Mouse (Mus musculus): ENCODE data around the gene Slc25a23. TPM values are rescaled to one million over a fixed set of nuclear protein-coding genes. Genes with fewer than 3 reads are reported as not detected.

Gene Slc25a23
- total RNA-seq (2021), result 100 to 1,000 TPM; 363 to 374 TPM

DNA sequence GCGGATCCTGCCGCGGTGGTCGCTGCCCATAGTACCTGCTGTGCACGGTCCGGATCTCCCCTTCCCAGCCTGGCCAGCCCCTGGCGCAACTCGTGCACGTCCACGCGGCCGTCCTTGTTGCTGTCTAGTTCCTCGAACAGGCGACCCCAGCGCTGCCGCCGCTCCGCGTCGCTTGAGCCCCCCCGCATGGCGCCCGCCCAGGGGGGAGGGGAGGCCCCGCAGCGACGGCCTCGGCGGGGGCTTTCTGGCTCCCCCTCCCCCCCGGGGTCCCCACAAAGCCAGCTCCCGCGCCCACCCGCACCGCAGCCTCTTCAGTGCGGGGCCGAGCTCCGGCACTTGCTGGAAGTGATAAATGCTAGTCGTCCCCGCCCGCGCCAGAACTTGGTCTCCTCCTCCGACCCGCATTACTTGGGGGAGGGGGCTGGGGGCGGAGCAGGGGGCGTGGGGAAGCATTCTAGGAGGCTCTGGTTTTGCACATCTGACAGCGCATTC lies at the start of gene Slc25a23:
Gene Slc25a23 (minus strand): TSS at position 378 of the 492 bp plus-strand sequence.
- peak; percentile 73 to 77 for DNase-seq

DNA sequence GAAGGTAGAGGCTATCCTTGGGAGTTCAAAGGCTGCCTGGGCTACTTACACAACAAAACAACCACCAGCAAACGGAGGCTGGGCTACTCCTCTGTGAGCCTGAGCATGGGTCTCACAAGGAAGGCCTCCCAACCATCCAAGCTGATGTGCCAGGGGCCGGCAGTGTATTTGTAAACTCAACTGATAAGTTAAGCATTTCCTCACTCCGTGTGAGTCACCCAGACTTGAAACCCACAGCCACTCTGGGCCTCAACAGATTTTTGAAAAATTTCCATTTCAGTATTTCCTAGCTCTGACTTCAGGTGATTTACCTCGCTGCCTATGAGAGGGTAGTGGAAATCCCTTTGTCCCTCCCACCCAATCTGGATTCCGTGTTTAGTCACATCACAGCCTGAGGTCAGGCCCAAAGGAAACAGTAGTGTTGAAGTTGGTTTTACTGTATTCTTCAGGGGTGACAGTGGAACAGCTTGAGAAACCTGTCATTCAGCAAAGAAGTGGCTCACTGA lies 49.1 kb upstream of the Slc25a23 start:
- no peak for DNase-seq

DNA sequence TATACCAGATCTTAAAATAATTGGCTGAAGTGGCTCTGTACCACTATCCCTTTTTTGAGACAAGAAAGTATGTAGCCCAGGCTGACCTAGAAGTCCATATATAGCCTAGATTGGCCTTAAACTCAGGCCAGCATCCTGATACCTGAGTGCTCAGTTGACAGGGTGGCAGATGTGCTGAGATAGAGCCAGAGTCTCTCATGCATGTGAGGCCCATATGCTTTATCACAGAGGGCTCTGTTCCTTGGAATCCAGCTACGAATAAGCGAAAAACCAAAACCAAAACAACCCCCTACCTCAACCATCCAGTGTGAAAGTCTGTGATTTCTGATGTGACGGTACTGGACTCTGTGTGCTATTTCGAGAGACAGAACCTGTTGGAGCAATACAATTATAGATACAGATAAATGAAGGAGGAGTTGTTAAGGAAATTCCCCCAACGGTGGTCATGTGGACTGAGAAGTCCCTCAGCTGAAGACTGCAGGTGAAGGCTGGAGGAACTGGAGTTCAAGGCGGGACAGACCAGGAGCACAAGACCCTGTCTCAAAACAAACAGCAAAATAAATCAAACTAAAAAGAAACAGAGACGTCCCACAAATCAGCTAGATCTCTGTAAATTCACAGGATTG lies 48.5 kb upstream of the Slc25a23 start:
- DNase-seq, result no peak

DNA sequence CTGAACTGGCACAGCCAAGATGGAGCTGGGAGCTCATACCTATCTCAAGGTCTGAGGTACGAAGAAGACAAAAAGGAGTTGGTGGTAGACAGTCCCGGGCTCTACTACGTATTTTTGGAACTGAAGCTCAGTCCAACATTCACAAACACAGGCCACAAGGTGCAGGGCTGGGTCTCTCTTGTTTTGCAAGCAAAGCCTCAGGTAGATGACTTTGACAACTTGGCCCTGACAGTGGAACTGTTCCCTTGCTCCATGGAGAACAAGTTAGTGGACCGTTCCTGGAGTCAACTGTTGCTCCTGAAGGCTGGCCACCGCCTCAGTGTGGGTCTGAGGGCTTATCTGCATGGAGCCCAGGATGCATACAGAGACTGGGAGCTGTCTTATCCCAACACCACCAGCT lies 47.4 kb upstream of the Slc25a23 start:
- DNase-seq, result no peak

DNA sequence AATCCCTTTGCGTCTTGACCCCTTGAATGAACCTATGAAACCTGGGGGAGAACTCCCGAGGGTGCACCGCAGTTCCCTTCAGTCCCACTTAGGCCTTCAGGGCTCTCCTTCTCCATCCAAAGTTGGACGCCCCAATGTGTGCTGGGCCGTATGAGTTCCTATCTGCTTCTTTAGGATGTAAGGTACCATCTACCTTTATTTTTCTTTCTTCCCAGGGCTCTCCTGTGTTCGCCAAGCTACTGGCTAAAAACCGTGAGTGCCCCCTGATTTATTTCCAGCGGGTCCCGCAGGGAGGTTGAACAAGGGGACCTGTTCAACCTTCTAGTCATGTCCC lies 46.3 kb upstream of the Slc25a23 start:
- no peak for DNase-seq

DNA sequence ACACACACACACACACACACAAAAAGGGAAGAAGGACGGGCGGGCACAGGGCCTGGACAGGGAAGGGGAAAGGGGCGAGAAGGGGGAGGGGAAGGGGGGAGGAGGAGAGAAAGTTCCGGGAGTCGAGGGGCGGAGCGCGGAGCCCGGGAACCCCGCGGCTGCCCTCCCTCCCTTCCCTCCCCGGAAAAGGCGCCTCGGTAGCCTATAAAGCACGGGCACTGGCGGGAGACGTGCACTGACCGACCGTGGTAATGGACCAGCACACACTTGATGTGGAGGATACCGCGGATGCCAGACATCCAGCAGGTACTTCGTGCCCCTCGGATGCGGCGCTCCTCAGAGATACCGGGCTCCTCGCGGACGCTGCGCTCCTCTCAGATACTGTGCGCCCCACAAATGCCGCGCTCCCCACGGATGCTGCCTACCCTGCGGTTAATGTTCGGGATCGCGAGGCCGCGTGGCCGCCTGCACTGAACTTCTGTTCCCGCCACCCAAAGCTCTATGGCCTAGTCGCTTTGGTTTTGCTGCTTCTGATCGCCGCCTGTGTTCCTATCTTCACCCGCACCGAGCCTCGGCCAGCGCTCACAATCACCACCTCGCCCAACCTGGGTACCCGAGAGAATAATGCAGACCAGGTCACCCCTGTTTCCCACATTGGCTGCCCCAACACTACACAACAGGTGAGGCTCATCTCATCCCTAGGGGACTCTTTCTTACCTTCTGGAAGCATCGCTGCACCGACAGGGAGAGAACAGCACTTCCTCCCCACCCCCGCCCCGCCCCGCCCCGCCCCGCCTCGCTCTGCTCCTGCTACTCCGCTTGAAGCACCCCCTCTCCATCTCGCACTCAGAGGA lies 45.7 kb upstream of the Slc25a23 start, which contains the start of gene Tnfsf9:
Gene Tnfsf9 (plus strand): TSS at position 145 of the 854 bp plus-strand sequence.
- peak in 1 of 2 experiments; percentile 23 for DNase-seq

DNA sequence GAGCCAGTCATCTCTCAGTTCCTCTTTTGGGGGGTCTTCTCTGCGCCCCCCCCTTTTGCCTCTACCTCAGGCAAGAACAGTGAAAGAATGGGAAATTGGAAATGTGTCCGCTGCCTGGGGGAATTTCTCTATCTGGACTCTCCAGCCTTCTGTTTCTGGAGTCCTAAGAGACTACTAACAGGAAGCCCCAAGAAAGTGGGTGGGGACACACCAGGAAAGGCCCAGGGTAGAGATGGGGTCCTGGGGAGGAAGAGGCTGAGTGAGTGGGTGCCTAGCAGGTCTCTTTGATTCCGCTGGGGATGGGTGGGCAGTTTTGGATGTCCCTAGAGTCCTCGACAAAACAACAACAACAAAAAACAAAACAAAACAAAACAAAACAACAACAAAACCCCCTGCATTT lies 44.8 kb upstream of the Slc25a23 start:
- no peak for DNase-seq

DNA sequence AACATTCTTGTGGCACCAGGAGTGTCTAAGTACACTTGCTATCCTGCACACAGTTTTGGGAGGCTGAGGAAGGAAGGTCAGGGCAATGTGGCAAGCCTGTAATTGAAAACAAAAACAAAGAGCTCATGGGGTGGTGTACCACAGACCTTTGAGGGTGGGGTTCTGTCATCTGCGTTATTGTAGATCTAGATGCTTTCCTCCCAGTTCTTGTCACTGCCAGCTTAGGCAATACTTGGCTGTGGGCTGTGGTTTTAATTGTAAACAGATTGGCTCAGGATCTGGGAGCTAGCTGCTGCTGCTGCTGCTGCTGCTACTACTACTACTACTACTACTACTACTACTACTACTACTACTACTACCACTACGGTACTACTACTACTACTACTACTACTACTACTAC lies 42.6 kb upstream of the Slc25a23 start:
- DNase-seq, result no peak

DNA sequence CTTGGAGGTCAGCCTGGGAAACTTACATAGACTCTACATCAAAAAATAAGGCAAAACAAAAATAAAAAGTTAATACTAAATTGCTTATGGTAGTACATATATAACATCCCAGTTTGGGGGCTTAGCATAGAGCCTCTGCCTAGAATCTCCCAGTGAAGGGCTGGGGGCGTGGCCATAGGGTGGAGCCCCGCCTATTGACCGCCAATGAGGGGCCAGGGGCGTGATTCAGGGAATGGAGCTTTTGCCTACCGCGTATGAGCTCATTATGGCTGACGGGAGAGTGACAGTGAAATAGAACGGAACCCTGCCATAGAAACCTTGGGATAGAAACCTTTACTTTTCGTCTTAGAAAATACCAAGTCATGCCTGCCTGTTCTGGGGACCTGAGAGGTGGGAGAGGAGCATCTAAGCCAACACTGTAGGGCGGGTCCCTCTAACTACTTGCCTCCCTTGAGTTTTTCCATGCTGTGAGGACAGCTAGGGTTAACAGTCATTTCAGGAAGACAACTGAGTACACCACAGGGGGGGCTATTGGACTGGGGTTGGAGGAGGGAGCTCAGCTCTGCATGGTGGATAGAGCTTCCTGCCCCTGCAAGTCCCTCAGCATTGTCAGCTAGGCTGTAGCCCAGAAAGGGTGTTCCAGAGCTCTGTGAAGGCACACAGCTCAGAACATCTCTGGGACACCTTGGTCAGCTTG lies 40.1 kb upstream of the Slc25a23 start:
- DNase-seq, result no peak

DNA sequence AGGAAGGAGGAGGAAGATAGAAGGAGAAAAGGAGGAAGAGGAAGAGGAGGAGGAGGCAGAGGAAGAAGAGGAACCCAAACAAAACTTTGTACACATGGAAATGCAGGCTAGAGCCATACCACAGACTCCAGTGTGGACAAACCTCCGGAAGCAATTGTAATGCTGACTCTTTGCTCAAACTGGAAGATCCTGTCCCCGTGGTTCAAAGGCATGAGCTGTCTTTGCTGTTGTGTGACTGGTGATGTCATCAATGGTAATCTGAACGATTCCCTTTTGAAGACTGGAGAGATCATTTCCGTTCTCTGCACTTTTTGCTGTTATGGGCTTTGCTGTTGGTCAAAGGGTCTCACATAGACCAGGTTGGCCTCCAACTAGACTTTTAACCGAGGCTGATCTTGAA lies 38.7 kb upstream of the Slc25a23 start:
- DNase-seq, result no peak

DNA sequence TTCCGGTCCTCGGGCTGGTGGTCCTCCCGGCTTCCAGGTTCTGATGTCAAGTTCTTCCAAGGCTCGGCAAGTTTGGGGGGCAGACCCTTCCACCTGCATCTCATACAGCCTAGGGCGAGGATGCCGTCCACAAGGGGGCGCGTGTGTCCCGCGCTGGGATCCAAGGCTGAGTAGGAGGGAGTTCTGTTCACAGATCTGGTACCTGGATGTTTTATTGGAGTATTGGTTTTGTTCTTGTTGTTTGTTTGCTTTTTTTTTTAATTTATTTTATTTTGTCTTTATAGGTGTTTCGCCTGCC lies 36.9 kb upstream of the Slc25a23 start:
- peak; percentile 83 to 85 for DNase-seq

DNA sequence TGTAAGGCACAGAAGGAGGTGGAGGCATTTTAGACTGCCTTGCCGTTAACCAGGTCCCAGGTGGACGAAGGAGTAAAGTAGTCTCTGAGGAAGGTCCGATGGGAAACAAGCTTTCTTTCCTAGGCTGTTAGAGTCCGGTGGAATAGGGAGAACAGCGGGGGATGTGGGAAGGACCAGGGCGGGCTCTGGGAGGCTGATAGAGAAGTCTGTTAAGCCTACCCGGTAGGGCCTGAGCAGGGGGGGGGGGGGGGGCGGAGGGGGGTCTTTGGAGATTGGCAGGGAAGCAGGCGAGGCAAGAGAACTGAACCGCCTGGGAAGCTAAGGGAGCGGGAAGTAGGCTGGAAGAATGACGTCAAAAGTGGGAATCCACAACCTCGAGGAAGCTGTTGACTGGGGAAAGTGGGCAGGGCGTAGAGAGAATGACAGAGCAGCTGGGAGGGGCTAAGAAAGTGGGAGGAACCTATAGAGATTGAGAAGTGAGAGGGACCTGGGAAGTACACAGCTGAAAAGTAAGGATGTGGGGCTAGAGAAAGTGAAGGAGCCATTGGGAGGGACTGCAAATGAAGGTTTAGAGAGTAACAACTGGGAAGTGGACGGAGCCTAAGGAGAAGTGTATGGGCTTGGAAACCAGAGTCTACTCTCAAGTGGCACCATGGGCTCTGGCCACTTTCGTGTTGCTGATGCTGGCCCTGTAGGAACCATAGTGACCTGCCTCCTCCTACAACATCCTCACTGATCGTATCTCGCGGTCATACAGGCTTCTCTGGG lies 36.4 kb upstream of the Slc25a23 start:
- DNase-seq, result no peak

DNA sequence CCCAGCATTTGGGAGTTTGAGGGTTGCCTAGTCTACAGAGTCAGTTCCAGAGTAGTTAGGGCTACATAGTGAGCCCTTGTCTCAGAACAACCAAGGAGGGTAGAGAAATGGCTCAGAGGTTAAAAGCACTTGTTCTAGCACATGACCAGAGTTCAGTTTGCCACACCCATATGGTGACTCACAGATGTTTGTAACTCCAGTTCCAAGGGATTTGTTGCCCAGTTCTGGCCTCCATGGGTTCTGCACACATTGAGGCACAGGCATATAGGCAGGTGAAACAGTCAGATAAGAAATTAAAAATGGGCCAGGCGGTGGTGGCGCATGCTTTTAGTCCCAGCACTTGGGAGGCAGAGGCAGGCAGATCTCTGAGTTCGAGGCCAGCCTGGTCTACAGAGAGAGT lies 34.6 kb upstream of the Slc25a23 start:
- no peak for DNase-seq

DNA sequence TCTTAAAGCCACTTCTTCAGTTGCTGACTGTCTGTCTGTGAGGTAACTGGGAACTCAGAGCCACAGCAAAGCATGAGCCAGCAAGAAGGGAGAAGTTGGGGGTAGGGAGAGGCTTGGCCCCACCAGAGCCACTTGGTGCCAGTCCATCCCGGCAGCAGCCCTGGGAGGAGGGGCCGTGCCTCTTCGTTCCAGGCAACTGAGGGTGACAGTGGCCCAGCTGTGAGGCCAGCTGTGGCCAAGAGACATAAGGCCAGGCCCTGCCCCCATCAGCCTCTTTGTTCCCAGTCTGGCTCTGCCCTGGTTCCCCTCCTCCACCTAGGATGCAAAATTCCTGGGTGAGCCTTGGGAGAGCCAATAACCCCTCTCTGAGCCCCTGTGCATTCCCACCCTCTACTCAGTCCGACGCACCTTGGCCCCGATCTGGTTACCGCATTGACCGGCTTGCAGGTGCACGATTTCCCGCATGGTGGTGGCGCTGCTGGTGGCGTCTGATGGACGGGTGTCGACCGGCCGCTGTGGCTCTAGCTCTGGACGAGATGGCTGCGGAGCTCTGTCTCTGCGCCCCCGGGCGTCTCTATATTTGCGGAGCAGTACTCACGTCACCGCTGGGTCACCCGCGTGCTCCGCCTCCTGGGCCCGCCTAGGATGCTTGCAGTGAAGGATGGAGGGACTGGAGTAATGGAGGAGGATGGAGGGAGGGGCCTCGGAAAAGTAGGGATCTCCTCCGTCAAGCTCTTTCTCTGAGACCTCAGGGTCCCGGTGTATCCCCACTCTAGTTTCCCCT lies 27.6 kb upstream of the Slc25a23 start, which contains the start of gene Tubb4a:
Gene Tubb4a (minus strand): TSS at position 734 of the 784 bp plus-strand sequence.
- DNase-seq, result peak; percentile 84 to 86

DNA sequence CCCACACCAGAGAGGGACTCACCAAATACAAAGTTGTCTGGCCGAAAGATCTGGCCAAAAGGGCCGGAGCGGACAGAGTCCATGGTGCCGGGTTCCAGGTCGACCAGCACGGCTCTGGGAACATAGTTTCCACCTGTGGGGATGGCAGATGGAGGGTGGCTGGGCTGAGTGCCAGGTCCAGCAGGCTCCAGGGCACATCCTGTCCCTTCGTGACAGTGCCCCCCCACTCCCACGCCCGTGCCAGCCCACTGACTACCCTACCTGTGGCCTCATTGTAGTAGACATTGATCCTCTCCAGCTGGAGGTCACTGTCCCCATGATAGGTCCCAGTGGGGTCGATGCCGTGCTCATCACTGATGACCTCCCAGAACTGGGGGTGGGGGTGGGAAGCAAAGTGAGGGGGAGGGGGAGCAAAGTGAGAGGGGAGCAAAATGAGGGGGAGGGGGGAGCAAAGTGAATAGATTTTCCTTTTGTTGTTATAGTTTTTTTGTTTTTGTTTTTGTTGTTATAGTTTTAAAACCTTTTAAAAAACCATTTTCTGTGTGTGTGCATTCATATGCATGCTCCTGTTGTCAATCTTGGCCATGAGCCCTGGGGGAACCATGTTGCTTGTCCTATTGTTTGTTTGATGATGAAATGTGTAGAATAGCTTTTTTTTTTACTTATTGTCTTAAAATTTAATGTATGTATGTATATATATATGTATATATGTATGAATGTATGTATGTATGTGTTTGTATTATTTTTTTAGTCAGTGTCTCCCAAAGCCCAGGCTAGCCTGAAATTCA lies 26.5 kb upstream of the Slc25a23 start:
- no peak for DNase-seq

DNA sequence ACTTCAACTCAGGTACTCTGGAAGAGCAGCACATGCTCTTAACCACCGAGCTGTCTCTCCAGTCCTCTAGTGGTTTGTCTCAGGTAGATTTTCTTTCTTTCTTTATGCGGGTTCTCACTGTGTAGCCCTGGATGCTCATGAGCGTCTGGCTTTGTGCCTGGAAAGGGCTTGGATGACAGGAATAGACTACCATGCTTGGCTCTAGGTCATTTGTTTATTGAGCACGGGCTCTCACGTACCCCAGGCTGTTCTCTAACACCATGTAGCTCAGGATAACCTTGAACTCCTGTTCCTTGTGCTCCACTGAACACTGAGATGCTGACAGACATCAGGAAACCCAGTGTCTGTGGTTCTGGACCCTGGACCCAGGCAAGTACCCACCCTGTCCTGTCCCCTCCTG lies 22.8 kb upstream of the Slc25a23 start:
- DNase-seq, result no peak

DNA sequence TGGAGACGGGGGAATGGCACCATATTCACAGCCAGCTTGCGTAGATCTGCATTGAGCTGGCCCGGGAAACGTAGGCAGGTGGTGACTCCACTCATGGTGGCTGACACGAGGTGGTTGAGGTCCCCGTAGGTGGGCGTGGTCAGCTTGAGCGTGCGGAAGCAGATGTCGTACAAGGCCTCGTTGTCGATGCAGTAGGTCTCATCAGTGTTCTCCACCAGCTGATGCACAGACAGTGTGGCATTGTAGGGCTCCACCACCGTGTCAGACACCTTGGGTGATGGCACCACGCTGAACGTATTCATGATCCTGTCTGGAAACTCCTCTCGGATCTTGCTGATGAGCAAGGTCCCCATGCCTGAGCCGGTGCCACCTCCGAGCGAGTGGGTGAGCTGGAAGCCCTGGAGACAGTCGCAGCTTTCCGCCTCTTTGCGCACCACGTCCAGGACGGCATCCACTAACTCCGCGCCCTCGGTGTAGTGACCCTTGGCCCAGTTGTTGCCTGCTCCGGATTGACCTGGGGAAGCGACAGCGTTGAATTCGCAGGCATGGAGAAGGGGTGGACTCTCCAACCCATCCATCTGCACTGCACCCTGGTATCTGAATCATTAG lies 21.7 kb upstream of the Slc25a23 start:
- no peak for DNase-seq

DNA sequence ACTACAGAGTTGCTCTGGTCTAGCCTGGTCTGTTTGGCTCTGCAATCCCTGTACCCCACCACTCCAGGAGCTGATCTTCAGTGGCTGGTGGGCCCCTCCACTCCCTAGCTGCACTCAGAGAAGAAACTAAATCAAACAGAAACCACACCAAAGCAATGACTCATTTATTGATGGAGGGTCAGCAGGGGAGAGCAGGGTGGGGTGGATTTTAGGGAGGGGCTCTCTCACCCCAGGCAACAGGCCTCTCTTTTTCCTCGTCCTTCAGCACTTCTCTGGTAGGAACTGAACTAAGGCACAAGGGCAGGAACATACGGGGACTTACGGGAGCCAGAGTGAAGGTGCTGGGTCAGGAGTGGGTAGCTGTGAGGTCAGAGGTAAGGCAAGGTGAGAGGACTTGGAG lies 20.3 kb upstream of the Slc25a23 start:
- no peak for DNase-seq

DNA sequence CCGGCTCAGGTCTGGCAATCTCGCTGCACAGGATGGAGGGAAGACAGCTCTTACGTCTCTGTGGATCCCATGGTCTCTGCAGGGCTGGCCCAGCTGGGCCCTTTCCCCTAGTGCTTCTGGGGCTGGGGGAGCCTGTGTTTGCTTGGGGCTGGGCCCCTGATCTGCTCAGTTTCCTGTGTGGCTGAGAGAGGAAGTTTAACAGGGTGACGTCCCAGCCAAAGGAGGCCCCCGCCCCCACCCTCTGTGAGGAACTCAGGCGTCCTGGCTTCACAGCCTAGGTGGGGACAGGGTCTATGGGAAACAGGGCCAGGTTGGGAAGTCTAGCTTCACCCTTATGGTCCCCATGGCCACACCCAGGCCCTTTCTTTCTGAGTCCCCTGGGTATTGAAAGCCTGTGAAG lies 18.7 kb upstream of the Slc25a23 start, which contains the start of gene Dennd1c:
Gene Dennd1c (minus strand): TSS at position 179 of the 400 bp plus-strand sequence.
- DNase-seq, result no peak

DNA sequence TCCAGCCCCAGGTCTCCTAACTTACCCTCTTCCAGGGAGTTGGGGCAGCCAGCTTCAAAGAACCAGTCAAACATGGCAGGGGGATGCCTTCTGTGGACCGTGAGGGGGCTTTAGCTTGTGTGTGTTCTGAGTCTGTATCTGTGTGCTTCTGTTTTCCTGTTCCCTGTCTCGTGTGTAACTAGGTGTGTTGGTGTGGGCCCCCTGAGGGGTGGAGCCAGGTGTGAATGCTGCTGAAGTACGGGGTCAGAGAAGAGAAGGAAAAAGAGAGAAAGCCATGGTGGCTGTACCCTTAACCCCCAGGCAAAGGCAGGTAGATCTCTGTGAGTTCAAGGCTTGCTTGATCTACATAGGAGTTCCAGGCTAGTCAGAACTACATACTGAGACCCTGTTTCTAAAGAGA lies 17.3 kb upstream of the Slc25a23 start:
- no peak for DNase-seq
